Mouse (Mus musculus): ENCODE results near the gene Ap1m2. TPM values are rescaled to one million over a fixed set of nuclear protein-coding genes. Genes with fewer than 3 reads are reported as not detected.

The Ap1m2 gene
- total and polyA plus RNA-seq, 3 experiments = 1.0 TPM; not detected in 2

DNA sequence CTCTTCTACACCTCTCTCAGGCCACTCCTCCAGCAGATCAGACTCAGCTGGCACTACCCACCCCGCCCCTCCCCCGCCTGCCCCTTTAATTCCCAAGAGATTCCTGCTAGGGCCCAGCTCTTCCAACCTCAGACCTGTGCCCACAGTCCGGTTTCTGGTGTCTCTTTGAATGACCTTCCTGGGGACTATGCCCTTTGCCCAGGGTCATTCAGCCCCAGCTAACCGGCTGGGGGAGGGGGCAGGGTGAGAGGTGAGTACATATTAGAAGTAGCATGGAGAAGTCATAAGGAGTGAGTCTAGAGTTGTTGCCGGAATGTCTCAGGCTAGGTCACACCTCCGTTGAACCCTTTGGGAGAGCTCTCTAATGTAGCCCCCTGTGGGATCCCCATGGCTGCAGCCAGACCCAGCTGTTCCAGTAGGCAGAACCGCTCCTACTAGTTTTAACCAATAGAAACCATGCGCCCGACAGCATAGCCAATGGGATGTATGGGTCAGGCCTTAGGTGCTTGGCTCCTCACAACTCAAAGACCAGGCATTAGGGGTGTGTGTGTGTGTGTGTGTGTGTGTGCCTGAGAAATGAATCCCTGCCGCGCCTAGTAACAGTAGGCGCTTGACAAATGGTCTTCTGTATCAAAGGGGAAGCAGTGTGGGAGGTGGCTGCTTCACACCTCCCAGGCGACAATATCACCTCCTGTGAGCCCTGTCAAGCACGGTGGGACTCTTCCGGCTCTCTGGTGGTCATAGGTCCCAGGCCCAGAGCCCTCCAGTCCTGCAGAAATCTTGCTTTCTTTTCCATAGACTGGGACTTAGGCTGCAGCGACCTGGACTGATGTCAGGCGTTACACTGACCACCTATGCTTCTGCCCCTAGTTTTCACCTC is 62.3 kb downstream of the Ap1m2 start:
- no peak for TF ChIP-seq EP300 (IDR thresholded peaks at IDR 0.05; ENCODE audit: insufficient read depth, low read depth, low read length)
- intact Hi-C loops (cut with DNase I) = no loop called here
- no peak overlapping the region for H3K4me3 ChIP-seq
- 33% methylated on average over 17 of the region's 17 CpGs for WGBS
- H3K4me1 ChIP-seq (ENCODE audit: control insufficient read depth, insufficient read depth, low read length) = peaks cover 3% of the 10 kb centered on the region; the same call in 1 of the 2 replicates
- peaks cover 3% of the 10 kb centered on the region; the same call in 1 of the 2 replicates for H3K27me3 ChIP-seq (ENCODE audit: control insufficient read depth, insufficient read depth, low read length)
- no peaks in the 10 kb centered on the region for H3K36me3 ChIP-seq (ENCODE audit: control insufficient read depth, insufficient read depth, low read length)
- H3K27ac ChIP-seq = no peak overlapping the region
- H3K9ac ChIP-seq (ENCODE audit: low read depth, low read length) = no peak overlapping the region
- H3K79me2 ChIP-seq (replicated peaks; ENCODE audit: control insufficient read depth, insufficient read depth, low read length) = no peaks in the 10 kb centered on the region
- DNase-seq = no peak

DNA sequence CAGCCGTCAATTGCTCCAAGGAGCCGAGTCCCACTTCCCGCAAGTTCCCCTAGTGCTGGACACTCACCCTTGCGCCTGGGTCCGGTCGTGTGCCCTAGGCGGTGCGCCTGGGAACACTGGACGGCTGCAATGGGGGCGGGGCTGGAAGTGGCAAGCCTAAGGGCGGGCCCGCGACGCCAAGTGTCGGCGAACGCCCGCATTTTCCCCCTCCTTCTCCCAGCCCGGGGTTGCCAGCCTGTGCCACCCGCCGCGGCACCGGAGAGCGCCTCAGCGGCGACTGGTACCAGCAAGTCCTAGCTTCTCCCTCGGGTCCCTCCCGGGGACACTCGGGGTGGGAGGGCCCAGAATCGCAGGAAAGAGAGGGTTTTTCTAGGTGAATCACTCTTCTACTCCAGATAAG is 63.8 kb downstream of the Ap1m2 start, which contains the start of gene S1pr5:
Gene S1pr5, minus strand, starts transcription at position 118 of the 400 bp plus-strand sequence.
- WGBS = 2% methylated on average over 30 of the region's 30 CpGs
- peak in 1 of 2 experiments; percentile 63 for DNase-seq
- Histone ChIP-seq H3K36me3 (ENCODE audit: control insufficient read depth, insufficient read depth, low read length) (no peaks in the 10 kb centered on the region), H3K9ac (ENCODE audit: low read depth, low read length) (no peak within 1 kb of the TSS), H3K79me2 (replicated peaks; ENCODE audit: control insufficient read depth, insufficient read depth, low read length) (no peaks in the 10 kb centered on the region), H3K4me1 (ENCODE audit: control insufficient read depth, insufficient read depth, low read length) (peaks cover 3% of the 10 kb centered on the region; the same call in 1 of the 2 replicates), H3K4me3 (0 out of 2 replicates have a peak within 1 kb of the TSS, but pooled peaks have one; percentile 4), H3K27me3 (ENCODE audit: control insufficient read depth, insufficient read depth, low read length) (peaks cover 13% of the 10 kb centered on the region), H3K27ac (no peak within 1 kb of the TSS)
- no peak for TF ChIP-seq EP300 (IDR thresholded peaks at IDR 0.05; ENCODE audit: insufficient read depth, low read depth, low read length)
- TF ChIP-seq POLR2A (IDR thresholded peaks at IDR 0.05; ENCODE audit: insufficient read depth, low read depth, low read length) = no peak
- TF ChIP-seq CTCF (IDR thresholded peaks at IDR 0.05) = no peak
- intact Hi-C loops (cut with DNase I) = no loop called here

DNA sequence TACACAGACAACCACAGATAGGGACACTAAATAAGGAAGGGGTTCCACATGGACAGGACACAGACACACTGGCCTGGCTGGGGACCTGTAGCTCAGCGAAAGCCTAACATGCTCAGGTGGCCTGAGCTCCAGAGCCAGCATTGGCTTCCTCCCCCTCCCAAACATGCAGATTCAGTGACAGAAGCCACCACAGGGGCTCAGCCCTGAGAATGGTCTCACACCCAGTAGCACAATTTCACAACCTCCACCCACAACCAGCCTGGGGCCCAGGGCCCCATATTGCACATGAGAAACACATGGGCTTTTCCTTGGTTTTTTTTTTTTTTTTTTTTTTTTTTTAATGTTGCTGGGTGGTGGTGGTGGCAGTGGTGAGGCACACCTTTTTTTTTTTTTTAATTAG is 65.8 kb downstream of the Ap1m2 start:
- TF ChIP-seq CTCF (IDR thresholded peaks at IDR 0.05) = no peak
- TF ChIP-seq EP300 (IDR thresholded peaks at IDR 0.05; ENCODE audit: insufficient read depth, low read depth, low read length) = no peak
- TF ChIP-seq POLR2A (IDR thresholded peaks at IDR 0.05; ENCODE audit: insufficient read depth, low read depth, low read length) = no peak
- H3K4me1 ChIP-seq (ENCODE audit: control insufficient read depth, insufficient read depth, low read length) = 0 out of 2 replicates have a peak, but pooled peaks cover 1% of the 10 kb centered on the region
- WGBS = 92% methylated on average over 1 of the region's 1 CpGs
- H3K9ac ChIP-seq (ENCODE audit: low read depth, low read length) = no peak overlapping the region
- H3K4me3 ChIP-seq = no peak overlapping the region
- peaks cover 13% of the 10 kb centered on the region for H3K27me3 ChIP-seq (ENCODE audit: control insufficient read depth, insufficient read depth, low read length)
- intact Hi-C loops (cut with DNase I) = no loop called here
- DNase-seq = no peak
- no peak overlapping the region for H3K27ac ChIP-seq
- H3K36me3 ChIP-seq (ENCODE audit: control insufficient read depth, insufficient read depth, low read length) = no peaks in the 10 kb centered on the region
- no peaks in the 10 kb centered on the region for H3K79me2 ChIP-seq (replicated peaks; ENCODE audit: control insufficient read depth, insufficient read depth, low read length)

DNA sequence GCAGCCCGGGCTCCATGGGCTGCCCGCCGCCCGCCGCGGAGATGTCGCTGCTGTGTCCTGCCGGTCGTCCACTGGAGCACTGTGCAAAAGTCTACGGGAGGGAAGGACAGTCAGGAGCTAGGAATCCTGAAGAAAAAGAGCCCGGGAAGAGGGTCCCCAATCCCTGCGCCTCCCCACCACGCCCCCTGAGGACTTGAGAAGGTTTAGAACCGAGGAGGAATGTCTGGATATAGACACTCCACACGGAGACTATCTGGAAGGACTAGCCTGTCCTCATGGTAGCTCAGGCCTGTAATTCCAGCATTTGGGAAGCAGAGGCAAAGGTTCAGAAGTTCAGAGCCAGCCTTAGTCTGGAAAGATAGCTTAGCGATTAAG is 67.0 kb downstream of the Ap1m2 start:
- WGBS = 3% methylated on average over 16 of the region's 16 CpGs
- H3K27me3 ChIP-seq (ENCODE audit: control insufficient read depth, insufficient read depth, low read length) = peaks cover 13% of the 10 kb centered on the region
- peak overlapping the region; percentile 62 for H3K9ac ChIP-seq (ENCODE audit: low read depth, low read length)
- no peak for DNase-seq
- no peaks in the 10 kb centered on the region for H3K79me2 ChIP-seq (replicated peaks; ENCODE audit: control insufficient read depth, insufficient read depth, low read length)
- intact Hi-C loops (cut with DNase I) = no loop called here
- no peaks in the 10 kb centered on the region for H3K36me3 ChIP-seq (ENCODE audit: control insufficient read depth, insufficient read depth, low read length)
- TF ChIP-seq EP300 (IDR thresholded peaks at IDR 0.05; ENCODE audit: insufficient read depth, low read depth, low read length) (no peak), CTCF (IDR thresholded peaks at IDR 0.05) (no peak), POLR2A (IDR thresholded peaks at IDR 0.05; ENCODE audit: insufficient read depth, low read depth, low read length) (no peak)
- H3K4me3 ChIP-seq = peak overlapping the region; percentile 46
- no peak overlapping the region for H3K27ac ChIP-seq
- H3K4me1 ChIP-seq (ENCODE audit: control insufficient read depth, insufficient read depth, low read length) = 0 out of 2 replicates have a peak, but pooled peaks cover 1% of the 10 kb centered on the region

DNA sequence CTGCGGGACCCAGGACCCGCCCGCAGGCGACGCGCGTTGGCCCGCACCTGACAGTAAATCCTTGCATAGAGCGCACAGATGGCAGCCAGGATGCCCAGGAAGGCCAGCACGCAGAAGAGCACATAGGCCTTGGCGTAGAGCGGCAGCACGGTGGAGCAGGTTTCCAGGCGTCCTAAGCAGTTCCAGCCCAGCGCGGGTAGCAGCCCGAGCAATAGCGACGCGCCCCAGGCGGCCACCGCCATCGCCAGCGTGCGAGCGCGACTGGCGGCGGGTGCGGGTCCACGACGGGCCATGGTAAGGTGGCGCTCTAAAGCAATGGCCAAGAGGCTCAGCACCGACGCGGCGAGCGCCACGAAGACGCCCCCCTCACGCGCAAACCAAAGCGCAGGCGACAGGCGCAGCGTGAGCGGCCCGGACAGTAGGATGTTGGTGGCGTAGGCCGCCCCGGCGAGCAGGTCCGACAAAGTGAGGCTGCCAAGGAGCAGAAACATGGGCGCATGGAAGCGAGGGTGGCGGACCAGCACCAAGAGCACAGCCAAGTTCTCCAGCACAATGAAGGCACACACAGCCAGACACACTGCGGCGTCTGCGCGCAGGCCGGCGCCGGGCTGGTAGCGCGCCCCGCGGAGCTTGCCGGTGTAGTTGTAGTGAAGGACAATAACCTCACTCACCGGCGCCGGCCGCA is 67.6 kb downstream of the Ap1m2 start:
- Histone ChIP-seq H3K27ac (no peak overlapping the region), H3K79me2 (replicated peaks; ENCODE audit: control insufficient read depth, insufficient read depth, low read length) (no peaks in the 10 kb centered on the region), H3K4me1 (ENCODE audit: control insufficient read depth, insufficient read depth, low read length) (0 out of 2 replicates have a peak, but pooled peaks cover 1% of the 10 kb centered on the region), H3K27me3 (ENCODE audit: control insufficient read depth, insufficient read depth, low read length) (peaks cover 13% of the 10 kb centered on the region), H3K4me3 (peak overlapping the region; percentile 46), H3K9ac (ENCODE audit: low read depth, low read length) (peak overlapping the region; percentile 62), H3K36me3 (ENCODE audit: control insufficient read depth, insufficient read depth, low read length) (no peaks in the 10 kb centered on the region)
- intact Hi-C loops (cut with DNase I) = loop anchor here (5.0 kb wide), 2 partner anchors 123 to 168 kb away; partner anchors contain the start of genes Ilf3 and Qtrt1
- TF ChIP-seq POLR2A (IDR thresholded peaks at IDR 0.05; ENCODE audit: insufficient read depth, low read depth, low read length) (no peak), EP300 (IDR thresholded peaks at IDR 0.05; ENCODE audit: insufficient read depth, low read depth, low read length) (no peak), CTCF (IDR thresholded peaks at IDR 0.05) (no peak)
- under 1% methylated on average over 72 of the region's 72 CpGs for WGBS
- peak in 1 of 2 experiments; percentile 36 for DNase-seq

Other genes starting within 250 kb of the Ap1m2 start
- gene Zglp1, start 245.2 kb downstream of the Ap1m2 start, total RNA-seq (2021) = not detected
- not detected in 2 replicates for gene Zglp1, start 245.2 kb downstream of the Ap1m2 start, polyA plus RNA-seq (2012; rRNA removed)
- gene Gm49373, start 239.2 kb downstream of the Ap1m2 start, total RNA-seq (2021) = under 1 TPM in 1 of 2 experiments, not detected in 1; 0.30 TPM
- gene Gm49373, start 239.2 kb downstream of the Ap1m2 start, polyA plus RNA-seq (2012; rRNA removed) = 0.27 and 0.32 TPM in 2 replicates
- gene Fdx1l, start 238.7 kb downstream of the Ap1m2 start, total RNA-seq (2021) = 10 to 100 TPM; 35.8 to 41.4 TPM
- gene Fdx1l, start 238.7 kb downstream of the Ap1m2 start, polyA plus RNA-seq (2012; rRNA removed) = 48.3 and 51.1 TPM in 2 replicates
- gene Gm38431, start 220.3 kb downstream of the Ap1m2 start, total RNA-seq (2021) = under 1 TPM; 0.31 to 0.34 TPM
- gene Gm38431, start 220.3 kb downstream of the Ap1m2 start, polyA plus RNA-seq (2012; rRNA removed) = 2.0 and 2.3 TPM in 2 replicates
- 10 to 100 TPM; 26.3 to 27.9 TPM for gene Raver1, start 220.3 kb downstream of the Ap1m2 start, total RNA-seq (2021)
- gene Raver1, start 220.3 kb downstream of the Ap1m2 start, polyA plus RNA-seq (2012; rRNA removed) = 27.4 and 29.1 TPM in 2 replicates
- 1 to 10 TPM; 7.3 to 8.1 TPM for gene Tyk2, start 181.1 kb downstream of the Ap1m2 start, total RNA-seq (2021)
- gene Tyk2, start 181.1 kb downstream of the Ap1m2 start, polyA plus RNA-seq (2012; rRNA removed) = 13.5 and 13.7 TPM in 2 replicates
- gene Cdc37, start 162.4 kb downstream of the Ap1m2 start, total RNA-seq (2021) = 100 to 1,000 TPM; 150 to 162 TPM
- gene Cdc37, start 162.4 kb downstream of the Ap1m2 start, polyA plus RNA-seq (2012; rRNA removed) = 62.3 and 96.1 TPM in 2 replicates
- gene Pde4a, start 146.6 kb downstream of the Ap1m2 start, total RNA-seq (2021) = 10 to 100 TPM; 58.9 to 60.0 TPM
- 57.2 and 68.9 TPM in 2 replicates for gene Pde4a, start 146.6 kb downstream of the Ap1m2 start, polyA plus RNA-seq (2012; rRNA removed)
- 10 to 100 TPM; 37.6 to 47.2 TPM for gene Keap1, start 73.0 kb downstream of the Ap1m2 start, total RNA-seq (2021)
- 40.4 and 46.0 TPM in 2 replicates for gene Keap1, start 73.0 kb downstream of the Ap1m2 start, polyA plus RNA-seq (2012; rRNA removed)
- gene S1pr5, start 63.9 kb downstream of the Ap1m2 start, total RNA-seq (2021) = 1 to 10 TPM; 1.2 to 1.3 TPM
- 0.73 and 1.5 TPM in 2 replicates for gene S1pr5, start 63.9 kb downstream of the Ap1m2 start, polyA plus RNA-seq (2012; rRNA removed)
- gene Atg4d, start 47.0 kb downstream of the Ap1m2 start, total RNA-seq (2021) = 100 to 1,000 TPM in 1 of 2 experiments, 10 to 100 TPM in 1; 88.7 to 100 TPM
- gene Atg4d, start 47.0 kb downstream of the Ap1m2 start, polyA plus RNA-seq (2012; rRNA removed) = 60.8 and 72.6 TPM in 2 replicates
- 10 to 100 TPM; 16.3 to 16.8 TPM for gene Kri1, start 24.4 kb downstream of the Ap1m2 start, total RNA-seq (2021)
- gene Kri1, start 24.4 kb downstream of the Ap1m2 start, polyA plus RNA-seq (2012; rRNA removed) = 10.5 and 12.8 TPM in 2 replicates
- gene Cdkn2d, start 20.9 kb downstream of the Ap1m2 start, total RNA-seq (2021) = 10 to 100 TPM; 11.3 to 15.0 TPM
- gene Cdkn2d, start 20.9 kb downstream of the Ap1m2 start, polyA plus RNA-seq (2012; rRNA removed) = 25.0 and 32.9 TPM in 2 replicates
- gene Slc44a2, start 8.4 kb upstream of the Ap1m2 start, total RNA-seq (2021) = 10 to 100 TPM; 77.0 to 89.5 TPM
- 86.8 and 148 TPM in 2 replicates for gene Slc44a2, start 8.4 kb upstream of the Ap1m2 start, polyA plus RNA-seq (2012; rRNA removed)
- 10 to 100 TPM; 27.7 to 29.0 TPM for gene Ilf3, start 55.5 kb upstream of the Ap1m2 start, total RNA-seq (2021)
- gene Ilf3, start 55.5 kb upstream of the Ap1m2 start, polyA plus RNA-seq (2012; rRNA removed) = 22.6 and 29.0 TPM in 2 replicates
- gene Qtrt1, start 99.5 kb upstream of the Ap1m2 start, total RNA-seq (2021) = 1 to 10 TPM; 8.3 to 8.5 TPM
- 19.2 and 20.8 TPM in 2 replicates for gene Qtrt1, start 99.5 kb upstream of the Ap1m2 start, polyA plus RNA-seq (2012; rRNA removed)
- gene Dnm2, start 112.6 kb upstream of the Ap1m2 start, total RNA-seq (2021) = 10 to 100 TPM; 63.9 to 64.8 TPM
- gene Dnm2, start 112.6 kb upstream of the Ap1m2 start, polyA plus RNA-seq (2012; rRNA removed) = 52.1 and 68.2 TPM in 2 replicates
- gene Tmed1, start 197.9 kb upstream of the Ap1m2 start, total RNA-seq (2021) = 10 to 100 TPM; 40.9 to 47.2 TPM
- gene Tmed1, start 197.9 kb upstream of the Ap1m2 start, polyA plus RNA-seq (2012; rRNA removed) = 48.1 and 58.9 TPM in 2 replicates
- 1 to 10 TPM; 1.4 to 2.4 TPM for gene AB124611, start 213.8 kb upstream of the Ap1m2 start, total RNA-seq (2021)
- gene AB124611, start 213.8 kb upstream of the Ap1m2 start, polyA plus RNA-seq (2012; rRNA removed) = 1.5 TPM in 2 replicates
- gene Carm1, start 234.6 kb upstream of the Ap1m2 start, total RNA-seq (2021) = 10 to 100 TPM; 61.5 to 66.5 TPM
- gene Carm1, start 234.6 kb upstream of the Ap1m2 start, polyA plus RNA-seq (2012; rRNA removed) = 65.4 and 77.6 TPM in 2 replicates

Data from heart, adult 2 months (tissue).